Mouse (Mus musculus): ENCODE results near the gene Cmtm7.

The Cmtm7 gene

GRCm38 (mm10) chr9:114781526-114782212 lies at the start of gene Cmtm7:
Cmtm7 (minus strand) TSS chr9:114781856.
- peak; percentile 60 for DNase-seq (ENCODE audit: low spot score)

GRCm38 (mm10) chr9:114830351-114830750 lies 48.7 kb upstream of the Cmtm7 start:
- no peak for DNase-seq (ENCODE audit: low spot score)

- DNase-seq (ENCODE audit: low spot score) = no peak
Observed at GRCm38 (mm10) chr9:114829669-114830068, 48.0 kb upstream of the Cmtm7 start.

GRCm38 (mm10) chr9:114828377-114828776 lies 46.7 kb upstream of the Cmtm7 start:
- no peak for DNase-seq (ENCODE audit: low spot score)

GRCm38 (mm10) chr9:114827242-114827852 lies 45.7 kb upstream of the Cmtm7 start:
- no peak for DNase-seq (ENCODE audit: low spot score)

DNA sequence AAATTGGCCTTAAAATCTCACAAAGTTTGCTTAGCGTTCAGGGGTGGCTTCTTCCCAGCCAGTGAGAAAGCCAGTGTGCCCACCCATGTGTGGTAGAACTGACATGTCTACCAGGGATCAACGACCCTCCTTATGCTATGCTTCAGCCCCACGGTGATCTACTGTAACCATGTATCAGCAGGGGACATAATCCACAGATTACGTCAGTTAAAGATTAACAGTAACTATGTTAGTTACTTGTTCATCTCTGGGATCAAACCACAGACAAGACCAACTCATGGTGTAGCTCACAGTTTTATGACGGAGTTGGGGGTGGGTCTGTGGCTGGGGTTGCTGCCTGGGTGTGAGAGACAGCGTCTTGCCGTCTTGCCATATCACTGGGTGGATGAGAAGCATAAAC lies 42.5 kb upstream of the Cmtm7 start:
- no peak for DNase-seq (ENCODE audit: low spot score)

- no peak for DNase-seq (ENCODE audit: low spot score)
Observed at GRCm38 (mm10) chr9:114821548-114822289, 40.1 kb upstream of the Cmtm7 start.

DNA sequence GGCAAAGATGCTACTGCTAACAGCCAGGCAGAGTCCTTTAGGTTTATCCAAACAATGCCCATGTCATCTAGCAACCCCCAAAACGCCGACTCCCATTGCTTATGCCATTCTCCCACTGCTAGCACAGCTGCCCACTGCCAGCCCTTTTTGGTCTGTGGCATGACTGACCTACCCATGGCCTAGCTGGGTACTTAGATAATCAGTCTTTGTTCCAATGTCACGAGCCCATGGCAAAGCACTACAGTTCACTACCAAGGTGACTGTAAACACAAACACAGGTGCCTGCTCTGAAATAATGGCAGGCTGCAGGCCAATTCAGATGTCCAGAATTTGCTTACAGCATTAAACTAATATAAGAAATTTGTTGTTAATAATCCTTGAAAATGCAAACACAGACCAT lies 37.3 kb upstream of the Cmtm7 start:
- no peak for DNase-seq (ENCODE audit: low spot score)

- DNase-seq (ENCODE audit: low spot score) = peak; percentile 16
Observed at GRCm38 (mm10) chr9:114817012-114817411, 35.4 kb upstream of the Cmtm7 start.

- DNase-seq (ENCODE audit: low spot score) = no peak
Observed at GRCm38 (mm10) chr9:114816121-114816520, 34.5 kb upstream of the Cmtm7 start.

DNA sequence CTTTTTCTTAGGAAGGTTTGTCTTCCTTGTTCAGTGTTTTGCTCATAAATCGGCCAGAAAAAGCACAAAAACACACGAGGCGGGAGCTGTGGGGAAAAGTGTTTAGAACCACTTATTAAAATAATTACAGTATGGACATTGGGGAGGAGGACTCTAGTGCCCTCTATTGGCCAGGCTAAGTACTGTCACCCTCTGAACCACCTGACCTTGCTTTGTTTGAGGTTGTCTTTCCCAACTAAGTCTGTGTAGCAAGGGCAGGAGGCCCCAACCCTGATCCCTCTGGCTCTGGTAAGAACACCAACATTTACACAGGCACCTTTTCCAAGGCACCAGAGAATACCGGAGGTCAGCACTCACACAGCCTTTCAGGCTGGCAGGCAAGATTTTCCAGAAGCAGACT lies 33.7 kb upstream of the Cmtm7 start:
- peak; percentile 51 for DNase-seq (ENCODE audit: low spot score)

GRCm38 (mm10) chr9:114812001-114812400 lies 30.3 kb upstream of the Cmtm7 start:
- DNase-seq (ENCODE audit: low spot score) = no peak

DNA sequence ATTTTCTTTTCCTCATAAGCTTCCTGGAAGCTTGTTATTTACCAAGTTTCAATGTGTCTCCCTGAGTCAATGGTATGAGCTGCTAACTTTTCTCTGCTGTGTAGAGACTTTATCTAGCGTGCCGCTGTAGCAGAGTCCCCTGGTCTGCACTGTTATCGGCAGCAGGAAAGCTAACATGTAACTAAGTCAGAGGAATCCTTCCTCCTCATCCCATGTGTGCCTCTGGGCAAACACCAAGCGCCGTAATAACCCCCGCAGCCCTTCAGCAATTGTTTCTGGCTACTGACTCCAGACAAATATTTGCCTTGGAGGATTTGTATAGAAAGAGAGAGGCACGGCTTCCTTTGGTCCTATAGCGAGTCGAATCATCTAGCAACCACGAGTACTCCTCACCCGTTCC lies 29.2 kb upstream of the Cmtm7 start:
- no peak for DNase-seq (ENCODE audit: low spot score)

DNA sequence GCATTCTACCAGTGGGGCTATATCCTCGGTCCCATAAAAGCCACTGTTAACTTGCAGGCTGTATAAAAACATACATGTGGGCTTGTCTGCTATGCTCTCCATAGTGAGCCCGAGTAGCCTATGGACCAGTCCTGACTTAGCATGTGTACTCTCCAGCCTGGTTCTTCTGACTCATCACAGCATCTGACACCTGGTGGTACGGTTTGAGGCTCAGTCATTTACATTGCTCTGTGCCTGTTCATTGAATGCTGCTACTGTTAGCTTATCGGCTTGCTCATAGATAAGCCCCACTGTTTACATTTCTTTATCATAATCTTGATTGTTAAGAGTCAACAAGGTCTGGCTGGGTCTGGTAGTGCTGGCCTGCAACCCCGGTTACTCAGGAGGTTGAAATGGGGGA lies 27.0 kb upstream of the Cmtm7 start:
- DNase-seq (ENCODE audit: low spot score) = no peak

GRCm38 (mm10) chr9:114807261-114807660 lies 25.6 kb upstream of the Cmtm7 start:
- no peak for DNase-seq (ENCODE audit: low spot score)

DNA sequence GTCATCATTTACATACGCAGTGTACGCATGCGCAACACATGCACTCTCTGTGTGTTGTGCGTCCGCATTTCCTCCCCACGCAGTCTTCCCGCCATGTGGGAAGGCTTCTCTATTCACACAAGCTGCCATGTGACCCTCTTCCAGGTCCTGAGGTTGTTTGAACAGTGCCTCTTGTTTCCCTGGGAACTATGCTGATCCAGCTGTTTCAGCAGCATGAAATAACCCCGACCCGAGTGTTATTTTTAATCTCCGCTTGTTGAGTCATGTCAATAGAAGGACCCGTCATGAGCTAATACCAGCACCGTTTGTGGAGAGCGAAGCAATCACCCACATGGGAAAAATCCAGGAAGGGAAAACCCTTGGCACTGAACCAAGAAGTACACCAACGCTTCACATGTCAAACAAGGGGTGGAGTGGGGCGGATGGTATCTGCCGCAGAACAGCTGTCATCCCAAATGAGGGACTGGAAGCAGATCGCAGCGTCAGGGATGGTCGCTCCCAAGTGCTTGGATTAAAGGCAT lies 23.6 kb upstream of the Cmtm7 start:
- peak; percentile 4 for DNase-seq (ENCODE audit: low spot score)

GRCm38 (mm10) chr9:114802191-114802590 lies 20.5 kb upstream of the Cmtm7 start:
- peak; percentile 66 for DNase-seq (ENCODE audit: low spot score)

DNA sequence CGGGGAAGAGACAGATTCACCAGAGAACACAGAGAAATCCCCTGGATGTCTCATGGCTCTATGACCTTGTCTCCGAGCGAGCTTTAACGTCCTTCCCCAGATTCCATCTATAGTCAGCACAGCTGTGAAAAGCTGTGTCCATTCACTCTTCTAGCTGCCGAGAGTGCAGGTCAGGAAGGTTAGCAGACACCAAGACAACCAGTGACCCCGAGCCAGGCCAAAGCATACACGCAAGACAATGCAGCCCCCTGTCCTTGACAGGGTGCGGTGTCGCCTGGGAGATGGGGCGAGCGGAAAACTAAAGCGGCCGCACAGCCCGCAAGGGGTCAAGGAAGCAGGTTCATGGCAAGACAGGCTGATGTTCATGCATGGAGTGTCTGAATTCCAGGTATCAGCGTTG lies 19.6 kb upstream of the Cmtm7 start:
- DNase-seq (ENCODE audit: low spot score) = no peak

- DNase-seq (ENCODE audit: low spot score) = no peak
Observed at GRCm38 (mm10) chr9:114799498-114800107, 17.9 kb upstream of the Cmtm7 start.

GRCm38 (mm10) chr9:114798845-114799244 lies 17.2 kb upstream of the Cmtm7 start:
- DNase-seq (ENCODE audit: low spot score) = no peak

DNA sequence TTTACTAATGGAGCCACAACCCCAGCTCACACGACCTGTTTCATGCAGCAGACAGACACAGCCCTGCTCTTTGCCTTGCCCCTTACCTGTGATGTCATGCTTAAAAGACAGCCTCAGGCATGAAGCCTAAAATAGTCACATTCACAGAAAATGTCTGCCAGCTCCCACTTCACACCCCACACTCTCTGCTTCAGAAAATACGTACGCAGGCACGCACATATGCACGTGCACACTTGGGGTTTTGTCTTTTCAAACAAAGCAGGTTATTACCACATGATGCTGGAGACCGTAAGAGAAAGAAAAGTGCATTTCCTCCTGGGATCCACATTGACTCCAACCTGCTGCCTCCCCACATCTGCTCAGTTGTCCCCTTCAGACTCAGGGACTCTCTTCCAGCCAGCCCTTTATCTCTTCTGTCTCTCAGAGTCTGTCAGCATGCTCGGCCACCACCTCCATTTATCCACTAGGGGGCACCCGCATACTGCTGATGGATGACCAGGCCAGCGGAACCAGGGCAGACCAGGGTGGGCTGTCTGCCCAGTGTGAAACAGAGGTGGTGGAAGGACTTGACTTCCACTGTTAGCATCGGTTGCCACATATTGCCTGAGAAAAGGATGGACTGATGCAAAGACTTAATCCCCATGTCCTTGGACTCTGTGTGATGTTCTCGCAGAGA lies 15.8 kb upstream of the Cmtm7 start:
- DNase-seq (ENCODE audit: low spot score) = peak; percentile 80

DNA sequence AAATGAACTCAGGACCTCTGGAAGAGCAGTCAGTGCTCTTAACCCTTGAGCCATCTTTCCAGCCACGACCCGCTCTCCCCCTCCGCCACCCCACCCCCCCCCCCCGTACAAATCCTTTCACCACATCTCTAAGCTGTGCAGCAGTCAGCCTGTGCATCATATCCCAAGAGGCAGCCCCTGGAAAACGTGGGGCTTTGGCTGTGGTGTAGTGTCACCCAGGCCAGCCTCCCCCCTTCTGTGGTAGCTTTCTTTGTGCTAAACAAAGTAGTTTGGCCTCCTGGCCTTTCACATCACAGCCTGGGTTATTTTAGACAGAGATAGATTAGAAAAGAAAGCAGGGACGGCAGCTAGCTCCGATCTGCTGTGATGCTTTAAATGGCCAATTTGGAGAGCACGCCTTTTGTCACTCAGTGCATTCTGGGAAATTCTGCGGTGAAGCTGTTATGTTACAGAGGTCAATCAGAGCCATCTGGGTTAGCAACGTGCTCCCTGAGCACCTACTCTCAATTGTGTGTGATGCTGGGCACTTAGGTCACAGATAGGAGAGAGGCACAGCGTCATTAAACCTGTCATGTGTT lies 14.9 kb upstream of the Cmtm7 start:
- no peak for DNase-seq (ENCODE audit: low spot score)

All from adipocyte (in vitro differentiated cells).